Mouse (Mus musculus): ENCODE data around the gene Zfx.

Zfx gene

DNA sequence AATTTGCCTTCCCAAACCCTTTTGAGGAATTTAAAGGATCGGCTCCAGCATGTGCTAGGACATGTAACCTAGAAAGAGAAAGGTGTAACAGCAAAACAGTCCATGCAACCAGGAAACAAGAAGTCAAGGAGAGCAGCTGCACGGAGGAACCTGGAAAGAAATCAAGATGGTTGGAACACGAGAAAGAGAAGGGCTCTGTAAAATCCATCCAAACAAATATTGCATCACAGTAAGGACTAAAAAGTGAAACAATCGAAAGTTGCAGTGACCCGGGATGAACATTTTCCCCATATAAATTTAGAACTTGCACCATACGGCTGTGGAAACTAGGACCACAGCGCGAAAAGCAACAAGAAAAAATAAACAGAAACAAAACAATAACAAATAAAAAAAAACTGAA is 62.8 kb downstream of the Zfx start:
- DNase-seq = no peak

DNA sequence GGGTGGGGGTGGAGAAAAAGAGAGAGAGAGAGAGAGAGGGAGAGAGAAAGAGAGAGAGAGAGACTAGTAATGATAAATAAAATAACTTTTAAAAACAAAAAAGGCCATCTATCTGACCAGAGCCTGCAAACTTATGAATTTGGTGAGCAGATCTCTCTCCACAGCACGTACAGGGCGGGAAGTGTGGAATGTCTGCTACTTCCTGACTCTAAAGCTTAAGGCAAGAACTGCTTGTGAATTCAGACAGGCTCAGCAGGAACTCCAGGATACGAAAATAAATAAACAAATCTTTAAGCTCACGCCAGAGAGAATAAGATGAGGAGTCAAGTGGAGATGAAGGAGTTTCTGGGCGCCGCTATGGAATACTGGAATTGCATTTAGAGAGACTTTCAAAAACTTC is 64.8 kb downstream of the Zfx start:
- DNase-seq = no peak

DNA sequence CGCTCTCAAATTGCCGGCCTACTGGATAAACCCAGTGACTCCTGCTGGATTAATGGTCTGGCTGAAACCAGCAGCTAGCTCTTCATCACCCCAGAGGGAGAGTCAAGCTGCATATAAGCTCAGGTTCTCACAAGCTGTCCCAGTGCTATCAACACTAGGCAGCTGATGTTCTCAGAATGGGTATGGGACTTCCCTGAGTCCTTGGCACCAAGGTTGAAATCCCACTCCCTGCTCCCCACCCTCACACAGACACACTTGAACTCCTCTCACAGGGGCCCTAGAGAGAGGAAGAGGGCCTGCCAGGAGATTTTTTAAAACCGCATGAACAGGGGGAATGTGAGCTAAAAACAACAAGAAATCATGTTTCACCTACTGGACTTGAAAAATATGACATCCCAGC is 74.5 kb downstream of the Zfx start:
- no peak for DNase-seq

DNA sequence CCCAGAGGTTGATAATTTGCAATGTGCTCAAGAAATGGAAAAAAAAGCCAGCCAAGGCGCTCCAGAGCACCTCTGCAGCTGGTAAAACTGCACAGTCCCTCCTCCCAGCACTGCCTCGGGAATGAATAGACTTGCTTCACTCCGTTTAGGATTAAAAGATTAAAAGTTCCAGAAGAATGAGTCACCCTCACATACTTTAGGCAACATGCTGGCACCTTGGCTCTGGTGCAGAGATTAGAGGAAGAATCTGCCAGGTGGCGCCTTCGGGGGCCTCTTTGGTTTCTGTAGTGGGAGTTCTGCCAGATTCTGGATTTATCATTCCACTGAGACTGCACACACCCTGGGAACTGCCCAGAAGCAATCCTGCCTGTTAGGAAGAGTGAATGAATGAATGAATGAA is 75.5 kb downstream of the Zfx start:
- no peak for DNase-seq

DNA sequence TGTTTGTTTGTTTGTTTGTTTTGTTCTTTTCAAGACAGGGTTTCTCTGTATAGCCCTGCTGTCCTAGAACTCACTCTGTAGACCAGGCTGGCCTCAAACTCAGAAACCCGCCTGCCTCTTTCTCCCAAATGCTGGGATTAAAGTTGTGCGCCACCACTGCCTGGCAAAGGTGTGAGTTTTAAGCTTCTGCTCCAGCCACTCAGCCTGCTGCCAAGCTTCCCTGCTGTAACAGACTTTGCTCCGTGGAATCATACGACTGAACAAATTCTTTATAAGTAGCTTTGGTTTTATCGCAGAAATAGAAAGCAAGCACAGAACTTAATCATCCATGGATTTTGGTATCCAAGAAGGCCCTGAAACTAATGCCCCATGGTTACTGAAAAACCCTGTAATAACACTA is 76.1 kb downstream of the Zfx start:
- no peak for DNase-seq

DNA sequence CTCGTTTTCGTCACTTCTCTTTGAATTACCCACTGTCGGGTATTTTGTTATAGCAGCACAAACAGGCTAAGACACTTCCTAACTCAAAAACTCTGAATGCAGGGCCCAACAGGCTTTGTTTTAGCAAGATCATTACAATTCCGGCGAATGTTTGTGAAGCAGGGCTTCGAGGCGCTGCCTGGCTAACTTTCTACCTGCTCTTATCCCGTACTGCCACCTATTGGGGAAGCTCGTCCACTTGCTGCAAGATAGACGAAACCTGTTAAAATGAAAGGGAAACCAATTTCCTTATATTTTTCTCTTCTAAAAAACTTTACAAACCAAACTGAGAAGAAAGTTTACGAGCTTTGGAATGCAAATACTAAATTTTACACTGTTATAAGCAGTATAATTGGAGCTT is 90.6 kb downstream of the Zfx start:
- peak; percentile 26 for DNase-seq

DNA sequence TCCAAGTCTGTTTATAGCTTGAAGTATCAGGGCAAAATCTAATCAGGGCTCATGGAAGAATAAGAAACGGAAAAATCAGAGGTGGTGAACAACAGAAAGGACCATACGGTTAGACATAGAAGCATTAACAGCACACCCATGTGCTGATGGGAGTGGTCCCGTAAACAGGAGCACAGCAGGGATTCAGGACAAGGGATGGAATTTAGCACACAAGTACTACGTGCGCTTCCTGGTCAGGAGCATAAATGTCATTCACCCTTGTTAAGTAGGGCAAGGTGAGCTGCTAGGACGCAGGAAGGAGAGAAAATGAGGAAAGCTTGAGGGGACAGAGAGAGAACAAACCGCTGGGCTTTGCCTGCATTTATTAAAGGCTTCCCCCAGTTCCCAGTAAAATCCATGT is 93.4 kb downstream of the Zfx start:
- DNase-seq = no peak
